Mouse (Mus musculus) stomach, postnatal 0 days (tissue): ENCODE measurements at regions not wholly inside any gene's neighbourhood (a gene's known extent, or its start where the extent isn't known, plus 50 kb on each side); places are given as distances from the start of the nearest gene placed in this dataset.

Experiments
- ATAC-seq: fragments of 200-750 bp; cut with Nextera tagmentation; 2 replicates; pipeline ENCODE4 v1.8.0; 2017; ENCODE audit not compliant: low FRiP score, low TSS enrichment
- DNase-seq: peaks from one replicate; pipeline ENCODE4 v3.0.0-alpha.2; 2016; ENCODE audit warnings: low spot score
- H3K27ac ChIP-seq: fragments of 300-500 bp; sonication (generic); replicated peaks from 2 replicates; pipeline ENCODE4 v1.5.1; 2014; ENCODE audit warnings: mild to moderate bottlenecking, control low read depth
- H3K27me3 ChIP-seq: fragments of 300-500 bp; sonication (generic); 2 replicates; pipeline ENCODE4 v1.6.1; 2014; ENCODE audit warnings: low read length; ENCODE audit not compliant: control insufficient read depth, insufficient read depth
- H3K36me3 ChIP-seq: fragments of 300-500 bp; sonication (generic); 2 replicates; pipeline ENCODE4 v1.6.1; 2014; ENCODE audit warnings: low read length, mixed read lengths; ENCODE audit not compliant: control insufficient read depth, insufficient read depth
- H3K4me1 ChIP-seq: fragments of 300-500 bp; sonication (generic); replicated peaks from 2 replicates; pipeline ENCODE4 v1.6.1; 2014; ENCODE audit warnings: antibody characterized with exemption; ENCODE audit not compliant: control insufficient read depth, insufficient read depth
- H3K4me2 ChIP-seq: fragments of 300-500 bp; sonication (generic); replicated peaks from 2 replicates; pipeline ENCODE4 v1.6.1; 2014; ENCODE audit warnings: low read depth, mild to moderate bottlenecking, control low read depth, moderate library complexity
- H3K4me3 ChIP-seq: fragments of 300-500 bp; sonication (generic); 2 replicates; pipeline ENCODE4 v1.5.1; 2014; ENCODE audit warnings: low read depth, low read length, control low read depth
- H3K9ac ChIP-seq: fragments of 300-500 bp; sonication (generic); 2 replicates; pipeline ENCODE4 v1.6.1; 2014; ENCODE audit warnings: mild to moderate bottlenecking, low read length, control low read depth, mixed read lengths
- H3K9me3 ChIP-seq: fragments of 300-500 bp; sonication (generic); 2 replicates; pipeline ENCODE4 v1.6.1; 2016; ENCODE audit warnings: low read length; ENCODE audit not compliant: control insufficient read depth
- CTCF ChIP-seq: IDR thresholded peaks from 2 replicates; pipeline ENCODE4 v1.5.1; 2016; ENCODE audit warnings: antibody characterized with exemption, low read depth, mild to moderate bottlenecking, moderate library complexity
- EP300 ChIP-seq: optimal IDR thresholded peaks from 2 replicates; pipeline ENCODE3; 2016; ENCODE audit warnings: antibody characterized with exemption
- WGBS: fragments of 180-500 bp; shearing (Covaris S2); extraction: QIAGEN DNeasy Blood & Tissue Kit; methylation state at CpG from one replicate; pipeline ENCODE4 v1.1.7; 2014; 5-methylcytosine and 5-hydroxymethylcytosine counted together

DNA sequence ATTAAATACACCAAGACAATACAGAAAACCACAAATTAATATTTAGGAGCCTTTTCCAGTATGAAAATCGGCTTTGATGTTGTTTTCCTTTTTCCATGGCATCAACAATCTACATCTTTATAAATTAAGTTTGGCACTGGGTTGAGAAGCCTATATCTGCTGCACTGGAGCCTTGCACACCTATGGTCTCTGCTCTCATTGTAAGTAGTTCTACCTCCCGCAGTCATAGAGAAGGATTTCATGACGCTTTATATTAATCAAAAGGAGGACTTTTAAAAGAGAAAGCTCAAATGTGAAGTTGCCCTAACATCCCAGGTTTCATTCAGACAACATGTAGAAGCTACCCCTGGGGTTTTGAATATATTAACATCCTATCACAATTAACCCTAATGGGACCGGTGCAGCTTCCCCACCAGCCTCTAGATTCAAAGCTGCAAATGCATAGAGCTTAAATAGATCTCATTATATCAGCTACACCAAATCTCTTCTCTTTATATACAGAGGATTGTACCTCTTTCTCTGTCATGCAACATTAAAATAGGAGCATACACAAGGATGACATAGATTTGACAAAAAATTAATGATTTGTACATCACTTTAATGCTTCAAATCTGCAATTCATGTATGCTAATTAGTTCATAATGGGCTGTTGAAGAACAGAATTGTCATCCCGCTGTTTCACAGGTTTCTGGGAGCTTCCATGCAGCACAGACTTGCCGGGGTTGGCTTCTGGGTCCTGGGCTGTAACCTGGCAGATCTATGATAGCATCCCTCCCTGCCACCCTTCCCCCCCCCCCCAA is 166.6 kb upstream of the Pard3b start:
- TF ChIP-seq EP300, result no peak
- no peak for TF ChIP-seq CTCF

DNA sequence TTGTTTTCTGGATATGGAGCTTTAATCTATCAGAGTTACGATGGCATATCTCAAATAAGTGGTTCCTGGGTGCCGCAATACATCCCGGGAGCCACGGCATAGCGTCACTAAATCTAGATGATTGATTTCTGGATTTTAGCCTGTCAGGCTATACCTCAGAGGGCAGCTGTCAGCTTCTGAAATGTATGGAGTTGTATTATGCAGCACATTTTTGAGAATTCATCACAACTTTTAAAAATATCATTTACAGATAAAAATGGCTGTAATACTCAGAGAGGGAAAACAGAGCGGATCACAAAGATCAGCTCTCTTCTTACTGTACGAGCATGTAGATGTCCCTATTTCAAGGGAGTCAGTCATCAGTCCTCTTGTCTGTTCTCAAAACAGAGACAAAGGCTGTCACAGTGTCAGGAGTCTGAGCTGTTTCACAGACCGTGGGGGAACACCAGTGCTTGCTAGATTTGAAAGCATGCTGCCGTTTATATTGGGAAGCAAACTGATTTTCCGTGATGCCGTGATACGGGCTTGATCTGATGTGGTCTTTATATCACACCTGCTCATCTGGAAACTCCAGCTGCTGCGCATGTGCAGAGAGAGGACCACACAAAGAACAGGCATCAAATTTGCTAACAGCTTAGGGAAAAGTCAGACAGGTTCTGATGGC is 165.9 kb upstream of the Pard3b start:
- no peaks in the 10 kb centered on the region for H3K36me3 ChIP-seq
- H3K27me3 ChIP-seq, result no peaks in the 10 kb centered on the region
- no peak overlapping the region for H3K9ac ChIP-seq
- 58% methylated on average over 13 of the region's 13 CpGs for WGBS
- ATAC-seq (no peak), DNase-seq (no peak)
- no peak overlapping the region for H3K27ac ChIP-seq
- H3K9me3 ChIP-seq, result no peaks in the 10 kb centered on the region
- no peak overlapping the region for H3K4me3 ChIP-seq
- H3K4me2 ChIP-seq, result no peak overlapping the region
- no peaks in the 10 kb centered on the region for H3K4me1 ChIP-seq
- no peak for TF ChIP-seq CTCF
- no peak for TF ChIP-seq EP300

More for the DNA sequence above, 166.6 kb upstream of the Pard3b start:
- DNase-seq, result no peak
- Histone ChIP-seq H3K36me3 (no peaks in the 10 kb centered on the region), H3K27me3 (no peaks in the 10 kb centered on the region), H3K9me3 (no peaks in the 10 kb centered on the region), H3K4me2 (no peak overlapping the region), H3K27ac (no peak overlapping the region), H3K4me1 (no peaks in the 10 kb centered on the region), H3K4me3 (no peak overlapping the region), H3K9ac (no peak overlapping the region)
- 86% methylated on average over 6 of the region's 6 CpGs for WGBS
- no peak for ATAC-seq

- 93% methylated on average over 3 of the region's 3 CpGs for WGBS
- H3K36me3 ChIP-seq, result no peaks in the 10 kb centered on the region
- H3K4me1 ChIP-seq, result no peaks in the 10 kb centered on the region
- no peak for DNase-seq
- peak; percentile 57; the same call in 1 of the 2 replicates for ATAC-seq
- no peaks in the 10 kb centered on the region for H3K9me3 ChIP-seq
- H3K4me3 ChIP-seq, result no peak overlapping the region
- no peak overlapping the region for H3K27ac ChIP-seq
- no peaks in the 10 kb centered on the region for H3K27me3 ChIP-seq
- no peak for TF ChIP-seq CTCF
- TF ChIP-seq EP300, result no peak
- no peak overlapping the region for H3K9ac ChIP-seq
- no peak overlapping the region for H3K4me2 ChIP-seq
Observed at GRCm38 (mm10) chr1:61485459-61485858, 153.2 kb upstream of the Pard3b start.

- no peaks in the 10 kb centered on the region for H3K9me3 ChIP-seq
- DNase-seq (no peak), ATAC-seq (no peak)
- H3K27ac ChIP-seq, result no peak overlapping the region
- no peak overlapping the region for H3K9ac ChIP-seq
- no peaks in the 10 kb centered on the region for H3K4me1 ChIP-seq
- H3K36me3 ChIP-seq, result no peaks in the 10 kb centered on the region
- TF ChIP-seq EP300 (no peak), CTCF (peak; percentile 42)
- 82% methylated on average over 1 of the region's 1 CpGs for WGBS
- H3K27me3 ChIP-seq, result no peaks in the 10 kb centered on the region
- no peak overlapping the region for H3K4me2 ChIP-seq
- no peak overlapping the region for H3K4me3 ChIP-seq
Observed at GRCm38 (mm10) chr1:61524886-61525285, 113.7 kb upstream of the Pard3b start.

DNA sequence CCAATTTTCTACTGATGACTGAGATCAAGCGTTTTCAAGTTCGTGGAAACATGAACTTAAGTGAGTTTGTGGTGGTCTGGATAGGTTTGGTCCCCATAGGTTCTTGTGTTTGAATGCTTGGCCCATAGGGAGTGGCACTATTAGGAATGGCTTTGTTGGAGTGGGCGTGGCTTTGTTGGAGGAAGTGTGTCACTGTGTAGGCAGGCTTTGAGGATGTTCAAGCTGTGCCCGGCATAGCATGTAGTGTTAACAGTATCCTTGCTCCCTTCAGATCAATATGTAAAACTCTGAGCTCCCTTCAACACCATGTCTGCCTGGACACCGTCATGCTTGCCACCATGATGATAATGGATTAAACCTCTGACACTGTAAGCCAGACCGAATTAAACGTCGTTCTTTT is 112.7 kb upstream of the Pard3b start:
- H3K36me3 ChIP-seq, result no peaks in the 10 kb centered on the region
- H3K9ac ChIP-seq, result no peak overlapping the region
- WGBS, result 77% methylated on average over 8 of the region's 8 CpGs
- TF ChIP-seq CTCF (no peak), EP300 (no peak)
- H3K27ac ChIP-seq, result no peak overlapping the region
- ATAC-seq, result no peak
- H3K4me1 ChIP-seq, result no peaks in the 10 kb centered on the region
- H3K4me3 ChIP-seq, result no peak overlapping the region
- H3K27me3 ChIP-seq, result no peaks in the 10 kb centered on the region
- no peak overlapping the region for H3K4me2 ChIP-seq
- H3K9me3 ChIP-seq, result no peaks in the 10 kb centered on the region
- no peak for DNase-seq

DNA sequence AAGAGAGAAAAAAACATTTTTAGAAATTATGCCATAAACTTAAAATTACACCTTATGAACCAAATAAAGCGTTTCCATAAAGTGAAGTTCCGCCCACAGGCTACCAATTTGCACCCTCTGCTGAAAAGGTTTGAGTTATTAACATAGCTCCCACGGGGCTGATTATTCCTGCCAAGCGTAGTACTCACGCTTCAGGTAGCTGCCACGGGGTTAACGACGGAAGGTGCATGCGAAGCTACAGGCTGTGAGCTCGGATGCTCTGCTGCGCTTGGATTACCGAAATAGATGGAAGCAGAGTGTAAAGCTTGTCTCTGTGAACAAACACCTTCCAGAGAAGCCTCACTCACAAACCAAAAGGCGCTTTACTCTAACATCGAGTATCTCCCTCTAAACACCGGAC is 109.9 kb upstream of the Pard3b start:
- H3K27me3 ChIP-seq, result no peaks in the 10 kb centered on the region
- DNase-seq (no peak), ATAC-seq (no peak)

More for the DNA sequence above, 109.9 kb upstream of the Pard3b start:
- Histone ChIP-seq H3K4me1 (0 out of 2 replicates have a peak, but pooled peaks cover 3% of the 10 kb centered on the region), H3K9me3 (no peaks in the 10 kb centered on the region), H3K27ac (no peak overlapping the region), H3K4me3 (no peak overlapping the region), H3K36me3 (no peaks in the 10 kb centered on the region), H3K9ac (no peak overlapping the region), H3K4me2 (no peak overlapping the region)
- TF ChIP-seq EP300, result no peak
- TF ChIP-seq CTCF, result no peak
- WGBS, result 87% methylated on average over 15 of the region's 15 CpGs
